Mouse (Mus musculus) brain, embryonic 14.5 days (tissue): ENCODE data around the gene Nsd1.

Experiments used
- CTCF ChIP-seq: fragments of 200-500 bp; IDR thresholded peaks from 2 replicates; pipeline ENCODE4 v1.5.1; 2012; ENCODE audit warnings: inconsistent platforms, mild to moderate bottlenecking, moderate library complexity, borderline replicate concordance; ENCODE audit not compliant: insufficient read depth, insufficient read length; ENCODE audit errors: extremely low read depth
- POLR2A ChIP-seq: fragments of 200-500 bp; IDR thresholded peaks from 2 replicates; pipeline ENCODE4 v1.6.1; 2012; ENCODE audit warnings: mild to moderate bottlenecking, inconsistent platforms, borderline replicate concordance; ENCODE audit not compliant: poor library complexity, insufficient read depth, insufficient read length, severe bottlenecking; ENCODE audit errors: extremely low read depth

DNA sequence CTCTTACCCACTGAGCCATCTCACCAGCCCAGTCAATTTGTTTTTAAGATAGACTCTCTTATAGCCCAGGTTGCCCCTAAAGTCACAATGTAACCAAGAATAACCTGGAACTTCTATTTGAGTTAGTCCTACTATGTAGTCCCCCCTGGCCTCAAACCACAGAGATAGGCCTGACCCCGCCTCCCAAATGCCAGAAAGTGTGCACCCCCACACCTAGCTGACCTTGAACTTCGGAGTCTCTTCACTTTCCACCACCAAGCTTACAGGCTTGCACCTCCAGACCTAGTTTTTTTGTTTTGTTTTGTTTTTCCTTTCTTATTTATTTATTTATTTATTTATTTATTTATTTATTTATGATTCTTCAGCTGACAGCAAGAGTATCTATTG lies 27.8 kb upstream of the Nsd1 start:
- TF ChIP-seq CTCF (no peak), POLR2A (no peak)
